Mouse (Mus musculus): Measurements from ENCODE around the gene Rnf208. TPM values are rescaled to one million over a fixed set of nuclear protein-coding genes. Genes with fewer than 3 reads are reported as not detected.

Gene Rnf208
- total and polyA plus RNA-seq, 2 experiments from 2014 or later = 157 to 240 TPM

DNA sequence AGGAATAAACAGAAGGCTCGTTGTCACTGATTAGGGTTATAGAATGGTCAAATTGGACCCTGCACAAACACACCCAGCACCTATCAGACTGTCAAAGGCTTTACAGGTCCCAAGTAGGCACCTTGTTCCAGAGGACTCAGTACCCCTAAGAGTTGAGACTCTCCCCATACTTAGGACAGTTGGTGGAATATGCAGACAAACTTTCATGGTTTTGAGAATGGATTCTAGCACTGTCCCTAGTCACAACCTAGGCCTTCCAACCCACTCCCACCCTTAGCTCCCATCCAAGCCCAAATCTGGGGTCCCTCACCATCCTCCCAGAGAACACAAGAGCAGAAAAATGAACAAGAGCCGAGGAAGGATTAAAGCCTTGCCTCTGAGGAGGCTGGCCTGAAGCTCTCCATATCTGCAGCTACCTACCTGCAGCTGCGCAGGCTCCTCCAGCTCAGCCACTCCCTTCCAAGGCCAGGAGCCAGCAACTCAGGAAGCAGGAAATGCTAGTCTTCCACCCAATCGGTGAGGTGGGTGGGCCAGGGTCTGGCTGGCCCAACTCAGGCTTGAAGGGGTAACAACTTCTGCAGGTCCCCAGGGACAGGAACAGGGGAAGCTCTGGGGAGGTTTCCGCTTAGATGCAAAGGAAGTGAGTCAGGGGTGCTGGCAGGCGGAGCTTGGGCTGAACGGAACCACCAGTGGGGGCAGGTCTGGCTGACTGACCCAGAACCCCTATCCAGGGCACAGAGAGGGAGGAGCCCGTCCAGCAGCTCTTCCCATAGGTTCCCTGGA, 45.7 kb upstream of the Rnf208 start, which contains the start of gene Tor4a:
Tor4a (minus strand) TSS at position 715 of the 783 bp plus-strand sequence.
- H3K9ac ChIP-seq (replicated peaks; ENCODE audit: low read length, poor library complexity, severe bottlenecking) = no peak within 1 kb of the TSS

DNA sequence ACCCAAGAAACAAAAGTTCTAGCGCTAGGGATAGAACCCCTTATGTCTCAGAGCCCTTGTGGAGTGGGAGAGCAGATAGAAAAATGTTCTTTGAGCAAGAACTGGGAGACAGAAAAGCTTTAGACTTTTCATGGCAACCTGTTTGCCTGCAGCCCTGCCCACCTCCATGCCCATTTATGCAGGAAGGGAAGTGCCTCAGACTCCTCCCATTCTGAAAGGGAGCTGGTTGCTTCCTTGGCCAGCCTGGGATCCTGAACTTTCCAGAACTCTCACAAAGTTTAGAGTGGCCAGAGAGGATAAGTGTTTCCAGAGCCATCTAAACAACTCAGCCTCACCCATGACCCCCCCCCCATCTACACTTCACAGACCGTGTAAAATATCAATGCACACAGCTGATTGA, 44.9 kb upstream of the Rnf208 start:
- H3K4me3 ChIP-seq (ENCODE audit: low read depth, low read length) = no peak overlapping the region
- no peaks in the 10 kb centered on the region for H3K9me3 ChIP-seq (ENCODE audit: low read length)
- peaks cover 4% of the 10 kb centered on the region; the same call in 1 of the 2 replicates for H3K27me3 ChIP-seq (ENCODE audit: insufficient read depth, low read length)
- H3K27ac ChIP-seq (ENCODE audit: low read depth, low read length) = no peak overlapping the region
- no peak overlapping the region for H3K9ac ChIP-seq (replicated peaks; ENCODE audit: low read length, poor library complexity, severe bottlenecking)
- TF ChIP-seq CTCF (IDR thresholded peaks at IDR 0.05) = no peak
- DNase-seq (ENCODE audit: low spot score) (no peak), ATAC-seq (ENCODE audit: low FRiP score) (no peak)
- peaks cover 34% of the 10 kb centered on the region for H3K36me3 ChIP-seq (ENCODE audit: insufficient read depth, low read length)
- 22% methylated on average over 2 of the region's 2 CpGs for WGBS
- no peak overlapping the region for H3K4me2 ChIP-seq (ENCODE audit: low read depth, low read length, poor library complexity, severe bottlenecking)
- no peaks in the 10 kb centered on the region for H3K4me1 ChIP-seq (ENCODE audit: insufficient read depth, low read length)

More for the DNA sequence above, 45.7 kb upstream of the Rnf208 start, which contains the start of gene Tor4a:
- Histone ChIP-seq H3K9me3 (ENCODE audit: low read length) (no peaks in the 10 kb centered on the region), H3K27ac (ENCODE audit: low read depth, low read length) (no peak within 1 kb of the TSS), H3K4me1 (ENCODE audit: insufficient read depth, low read length) (no peaks in the 10 kb centered on the region), H3K4me3 (ENCODE audit: low read depth, low read length) (no peak within 1 kb of the TSS), H3K4me2 (ENCODE audit: low read depth, low read length, poor library complexity, severe bottlenecking) (no peak within 1 kb of the TSS), H3K36me3 (ENCODE audit: insufficient read depth, low read length) (peaks cover 30% of the 10 kb centered on the region), H3K27me3 (ENCODE audit: insufficient read depth, low read length) (peaks cover 4% of the 10 kb centered on the region; the same call in 1 of the 2 replicates)
- DNase-seq (ENCODE audit: low spot score) = no peak
- TF ChIP-seq CTCF (IDR thresholded peaks at IDR 0.05) = no peak
- 17% methylated on average over 8 of the region's 8 CpGs for WGBS
- ATAC-seq (ENCODE audit: low FRiP score) = no peak

DNA sequence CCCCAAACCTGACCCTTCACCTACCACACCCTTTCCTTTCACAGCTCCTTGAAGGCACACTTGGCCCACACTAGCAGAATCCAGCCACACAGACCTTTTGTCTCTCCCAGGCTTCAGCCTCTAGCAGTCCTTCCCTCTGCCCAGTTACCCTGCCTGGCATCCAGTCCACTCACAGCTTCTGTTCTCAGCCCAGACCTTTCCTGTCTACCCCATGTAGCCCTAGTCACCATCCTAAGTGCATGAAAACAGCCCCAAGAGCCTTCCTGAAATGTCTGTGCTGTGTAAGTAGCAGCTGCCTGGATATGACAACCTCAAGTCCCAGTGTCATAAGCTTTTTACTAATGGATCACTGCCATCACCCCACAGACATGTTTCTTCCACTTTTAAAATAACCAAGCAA, 44.1 kb upstream of the Rnf208 start:
- no peak overlapping the region for H3K4me3 ChIP-seq (ENCODE audit: low read depth, low read length)
- H3K27me3 ChIP-seq (ENCODE audit: insufficient read depth, low read length) = peaks cover 4% of the 10 kb centered on the region; the same call in 1 of the 2 replicates
- ATAC-seq (ENCODE audit: low FRiP score) (no peak), DNase-seq (ENCODE audit: low spot score) (no peak)
- no peak for TF ChIP-seq CTCF (IDR thresholded peaks at IDR 0.05)
- H3K4me1 ChIP-seq (ENCODE audit: insufficient read depth, low read length) = no peaks in the 10 kb centered on the region
- H3K9me3 ChIP-seq (ENCODE audit: low read length) = no peaks in the 10 kb centered on the region
- H3K9ac ChIP-seq (replicated peaks; ENCODE audit: low read length, poor library complexity, severe bottlenecking) = no peak overlapping the region
- no peak overlapping the region for H3K27ac ChIP-seq (ENCODE audit: low read depth, low read length)
- H3K4me2 ChIP-seq (ENCODE audit: low read depth, low read length, poor library complexity, severe bottlenecking) = no peak overlapping the region
- peaks cover 38% of the 10 kb centered on the region for H3K36me3 ChIP-seq (ENCODE audit: insufficient read depth, low read length)

DNA sequence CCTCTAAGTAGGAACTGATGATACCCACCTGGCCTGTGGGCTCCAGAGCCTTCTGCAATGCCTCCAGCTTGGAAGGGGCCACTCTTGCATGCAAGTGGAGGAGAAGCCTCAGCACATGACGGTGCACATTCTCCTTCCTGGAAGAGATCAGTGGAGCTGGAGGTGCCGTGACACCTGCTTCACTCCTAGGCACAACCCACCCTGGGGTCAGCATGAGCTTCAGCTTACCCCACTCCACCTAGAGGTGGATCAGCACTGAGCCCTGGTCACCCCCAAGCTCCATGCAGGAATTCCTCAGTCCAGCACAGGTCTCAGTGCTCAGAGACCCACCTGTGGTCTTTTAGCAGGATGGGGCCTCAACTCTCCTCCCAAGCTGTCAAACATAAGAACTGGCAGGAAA, 41.4 kb upstream of the Rnf208 start:
- ATAC-seq (ENCODE audit: low FRiP score) (no peak), DNase-seq (ENCODE audit: low spot score) (no peak)
- H3K4me3 ChIP-seq (ENCODE audit: low read depth, low read length) = no peak overlapping the region
- H3K9me3 ChIP-seq (ENCODE audit: low read length) = no peaks in the 10 kb centered on the region
- WGBS = 82% methylated on average over 2 of the region's 2 CpGs
- no peak overlapping the region for H3K27ac ChIP-seq (ENCODE audit: low read depth, low read length)
- H3K4me1 ChIP-seq (ENCODE audit: insufficient read depth, low read length) = no peaks in the 10 kb centered on the region
- H3K27me3 ChIP-seq (ENCODE audit: insufficient read depth, low read length) = peaks cover 4% of the 10 kb centered on the region; the same call in 1 of the 2 replicates
- no peak overlapping the region for H3K9ac ChIP-seq (replicated peaks; ENCODE audit: low read length, poor library complexity, severe bottlenecking)
- TF ChIP-seq CTCF (IDR thresholded peaks at IDR 0.05) = no peak
- no peak overlapping the region for H3K4me2 ChIP-seq (ENCODE audit: low read depth, low read length, poor library complexity, severe bottlenecking)
- H3K36me3 ChIP-seq (ENCODE audit: insufficient read depth, low read length) = peaks cover 60% of the 10 kb centered on the region

DNA sequence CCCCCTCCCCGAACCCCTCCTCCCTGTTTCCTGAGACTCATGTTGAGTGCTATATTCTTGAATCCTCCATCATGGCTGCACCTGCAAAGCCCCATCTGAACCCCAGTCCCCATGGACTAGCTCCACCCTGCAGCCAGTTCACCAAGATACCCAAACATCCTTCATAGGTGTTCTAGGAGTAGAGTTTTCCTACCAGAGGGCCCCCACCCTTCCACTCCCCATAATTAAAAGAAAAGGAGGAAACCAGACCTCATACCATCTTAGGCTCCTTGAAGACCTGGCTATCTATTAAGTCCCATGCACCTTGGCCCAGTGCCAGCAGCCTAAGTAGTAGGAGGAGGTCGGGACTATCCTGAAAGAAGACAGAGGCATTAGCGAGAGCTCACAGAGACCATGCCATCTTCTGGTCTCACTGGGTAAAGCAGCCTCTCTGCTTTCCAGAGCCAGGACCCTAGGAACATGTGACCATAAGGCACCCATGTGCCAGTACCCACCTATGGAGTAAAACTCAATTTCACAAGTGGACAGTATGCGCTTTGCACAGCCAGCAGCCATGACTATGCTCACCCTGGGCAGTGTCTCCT, 38.3 kb upstream of the Rnf208 start:
- Histone ChIP-seq H3K27ac (ENCODE audit: low read depth, low read length) (no peak overlapping the region), H3K4me1 (ENCODE audit: insufficient read depth, low read length) (no peaks in the 10 kb centered on the region; the same call in 1 of the 2 replicates), H3K4me2 (ENCODE audit: low read depth, low read length, poor library complexity, severe bottlenecking) (no peak overlapping the region), H3K9me3 (ENCODE audit: low read length) (no peaks in the 10 kb centered on the region), H3K27me3 (ENCODE audit: insufficient read depth, low read length) (no peaks in the 10 kb centered on the region), H3K4me3 (ENCODE audit: low read depth, low read length) (no peak overlapping the region), H3K9ac (replicated peaks; ENCODE audit: low read length, poor library complexity, severe bottlenecking) (no peak overlapping the region), H3K36me3 (ENCODE audit: insufficient read depth, low read length) (peaks cover 64% of the 10 kb centered on the region)
- peak; percentile 52 for TF ChIP-seq CTCF (IDR thresholded peaks at IDR 0.05)
- ATAC-seq (ENCODE audit: low FRiP score) (no peak), DNase-seq (ENCODE audit: low spot score) (no peak)
- WGBS = 59% methylated on average over 4 of the region's 4 CpGs

DNA sequence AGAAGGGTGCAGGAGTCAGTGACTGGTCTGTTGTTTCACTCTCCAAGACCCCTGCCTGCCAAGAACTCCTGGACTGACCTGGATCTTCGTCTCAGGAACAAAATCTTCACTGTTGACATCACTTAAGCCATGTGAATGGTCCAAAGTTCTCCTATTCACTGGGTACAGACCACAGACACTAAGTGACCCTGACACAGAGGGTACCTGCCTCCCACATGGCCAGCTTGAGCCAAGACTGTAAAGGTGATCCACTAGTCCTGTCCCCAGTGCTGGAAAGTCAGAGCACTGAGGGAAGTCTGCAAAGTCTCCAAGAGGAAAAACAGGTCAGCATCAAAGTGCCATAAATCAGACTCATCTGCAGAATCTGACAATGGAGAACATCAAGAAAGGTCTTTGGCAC, 34.5 kb upstream of the Rnf208 start:
- Histone ChIP-seq H3K9me3 (ENCODE audit: low read length) (no peaks in the 10 kb centered on the region), H3K4me3 (ENCODE audit: low read depth, low read length) (no peak overlapping the region), H3K4me2 (ENCODE audit: low read depth, low read length, poor library complexity, severe bottlenecking) (no peak overlapping the region), H3K36me3 (ENCODE audit: insufficient read depth, low read length) (peaks cover 35% of the 10 kb centered on the region), H3K4me1 (ENCODE audit: insufficient read depth, low read length) (peaks cover 12% of the 10 kb centered on the region; the same call in 1 of the 2 replicates), H3K27ac (ENCODE audit: low read depth, low read length) (no peak overlapping the region), H3K9ac (replicated peaks; ENCODE audit: low read length, poor library complexity, severe bottlenecking) (no peak overlapping the region), H3K27me3 (ENCODE audit: insufficient read depth, low read length) (no peaks in the 10 kb centered on the region)
- 92% methylated on average over 1 of the region's 1 CpGs for WGBS
- no peak for DNase-seq (ENCODE audit: low spot score)
- ATAC-seq (ENCODE audit: low FRiP score) = no peak
- TF ChIP-seq CTCF (IDR thresholded peaks at IDR 0.05) = no peak
